Mouse (Mus musculus) heart, adult 8-10 months (tissue): ENCODE results near the gene Tgfbrap1. TPM values are rescaled to one million over a fixed set of nuclear protein-coding genes. Genes with fewer than 3 reads are reported as not detected.

Experiments
- DNase-seq: peaks from one replicate; pipeline ENCODE4 v3.0.0; 2022; ENCODE audit warnings: low spot score
- total RNA-seq, 4 experiments: library from RNA; stranded (reverse); gene quantifications; 2 replicates each; pipeline ENCODE4 v1.2.4; 2022

Gene Tgfbrap1
- total RNA-seq, 4 experiments from 2014 or later = 12.9 to 14.9 (median 13.8) TPM

GRCm38 (mm10) chr1:43112882-43113281 lies 14.4 kb upstream of the Tgfbrap1 start:
- no peak for DNase-seq

GRCm38 (mm10) chr1:43110556-43110955 lies 12.1 kb upstream of the Tgfbrap1 start:
- DNase-seq = no peak

- DNase-seq = no peak
Observed at GRCm38 (mm10) chr1:43108729-43109128, 10.3 kb upstream of the Tgfbrap1 start.

- no peak for DNase-seq
Observed at GRCm38 (mm10) chr1:43094206-43094605, 4.2 kb downstream of the Tgfbrap1 start.

- peak; percentile 70 for DNase-seq
Observed at GRCm38 (mm10) chr1:43092056-43093015, 6.1 kb downstream of the Tgfbrap1 start.

GRCm38 (mm10) chr1:43091306-43092055 lies 7.0 kb downstream of the Tgfbrap1 start:
- DNase-seq = peak; percentile 6

GRCm38 (mm10) chr1:43090418-43090817 lies 8.0 kb downstream of the Tgfbrap1 start:
- no peak for DNase-seq

GRCm38 (mm10) chr1:43082946-43083345 lies 15.5 kb downstream of the Tgfbrap1 start:
- no peak for DNase-seq

- DNase-seq = no peak
Observed at GRCm38 (mm10) chr1:43078124-43078523, 20.3 kb downstream of the Tgfbrap1 start.

GRCm38 (mm10) chr1:43074791-43075190 lies 23.6 kb downstream of the Tgfbrap1 start:
- DNase-seq = no peak

- no peak for DNase-seq
Observed at GRCm38 (mm10) chr1:43072561-43072960, 25.9 kb downstream of the Tgfbrap1 start.

GRCm38 (mm10) chr1:43072028-43072427 lies 26.4 kb downstream of the Tgfbrap1 start:
- no peak for DNase-seq

- DNase-seq = no peak
Observed at GRCm38 (mm10) chr1:43070726-43071125, 27.7 kb downstream of the Tgfbrap1 start.

GRCm38 (mm10) chr1:43067551-43067950 lies 30.9 kb downstream of the Tgfbrap1 start:
- no peak for DNase-seq

GRCm38 (mm10) chr1:43066573-43066972 lies 31.9 kb downstream of the Tgfbrap1 start:
- DNase-seq = no peak

- peak; percentile 26 for DNase-seq
Observed at GRCm38 (mm10) chr1:43065615-43066310, 32.7 kb downstream of the Tgfbrap1 start.

- no peak for DNase-seq
Observed at GRCm38 (mm10) chr1:43051903-43052302, 46.5 kb downstream of the Tgfbrap1 start.

- no peak for DNase-seq
Observed at GRCm38 (mm10) chr1:43047811-43048210, 50.6 kb downstream of the Tgfbrap1 start.

GRCm38 (mm10) chr1:43046990-43047389 lies 51.4 kb downstream of the Tgfbrap1 start:
- no peak for DNase-seq

GRCm38 (mm10) chr1:43045204-43045982 lies 53.0 kb downstream of the Tgfbrap1 start:
- no peak for DNase-seq

GRCm38 (mm10) chr1:43042271-43042670 lies 56.2 kb downstream of the Tgfbrap1 start:
- no peak for DNase-seq
